In the genomic region with DNA sequence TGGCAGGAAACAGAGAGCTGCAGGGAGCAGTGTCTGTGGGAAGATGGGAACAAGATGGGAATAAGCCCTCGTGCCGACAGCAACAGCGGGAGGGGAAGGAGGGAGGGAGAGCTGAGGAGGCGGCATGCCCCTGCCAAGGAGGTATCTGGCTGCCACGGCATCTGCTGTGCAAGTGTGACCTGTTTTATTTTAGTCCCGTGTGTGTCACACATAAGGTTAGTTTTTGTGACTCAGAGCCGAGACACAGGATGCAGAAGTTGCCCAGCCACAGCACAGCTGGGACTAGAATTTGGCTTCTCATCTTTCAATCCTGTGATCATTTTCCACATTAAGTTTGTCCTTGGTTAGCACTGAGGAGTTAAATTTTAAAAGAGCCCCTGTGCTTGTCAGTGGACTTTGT, we compare ENCODE assay signal across 8 mouse cellular contexts.
DNase-seq lines count a peak whose midpoint lies in the region.

No protein-coding gene starts in this region.

- peak; percentile 69 for DNase-seq in thymus, postnatal 0 days (ENCODE audit: low spot score)
- DNase-seq in thymus, postnatal 36 days = no peak
- DNase-seq in frontal cortex, postnatal 10 days (ENCODE audit: low spot score in 2 of 2) = peak; percentile 59 to 79
- DNase-seq in left cerebral cortex, adult 8-10 months (ENCODE audit: low spot score in 2 of 2) = peak; percentile 42 to 90
- DNase-seq in thymus, postnatal 4 days = peak; percentile 56
- no peak for DNase-seq in lung, postnatal 36 days
- DNase-seq in lung, postnatal 25 days (ENCODE audit: low spot score) = no peak
- no peak for DNase-seq in adrenal gland, postnatal 10 days

Comparison
In these comparisons a context has a peak if more than half of its experiments do, and no peak if none do; other contexts are left out.
1. DNase-seq: peak in thymus, postnatal 0 days (single experiment), frontal cortex, postnatal 10 days (2 of 2), left cerebral cortex, adult 8-10 months (2 of 2) and thymus, postnatal 4 days (single experiment); none in thymus, postnatal 36 days (0 of 2), lung, postnatal 36 days (single experiment), lung, postnatal 25 days (single experiment) and adrenal gland, postnatal 10 days (single experiment).